Mouse (Mus musculus): ENCODE measurements around the gene Slc34a1. TPM values are rescaled to one million over a fixed set of nuclear protein-coding genes. Genes with fewer than 3 reads are reported as not detected.
A peak's percentile ranks its signal among the peaks of the same experiment; 100 is the strongest.

Slc34a1 gene
- polyA plus RNA-seq, 1 experiment from 2014 or later = 0.06 TPM

GRCm38 (mm10) chr13:55464027-55464884, 66.3 kb downstream of the Slc34a1 start, which contains the start of gene Prr7:
Gene Prr7 (plus strand): TSS chr13:55464267.
- peaks cover 13% of the 10 kb centered on the region; the same call in 1 of the 2 replicates for H3K4me1 ChIP-seq
- peak within 1 kb of the TSS; percentile 60 for H3K27ac ChIP-seq
- H3K27me3 ChIP-seq (replicated peaks) = no peaks in the 10 kb centered on the region
- ATAC-seq (ENCODE audit: insufficient read depth, low FRiP score, low read depth) = peak; percentile 48; the same call in 1 of the 2 replicates
- H3K9ac ChIP-seq = peak within 1 kb of the TSS; percentile 40; the same call in 1 of the 2 replicates
- H3K4me3 ChIP-seq (replicated peaks) = peak within 1 kb of the TSS; percentile 59
- H3K36me3 ChIP-seq = peaks cover 7% of the 10 kb centered on the region
- WGBS = under 1% methylated on average over 72 of the region's 84 CpGs
- H3K4me2 ChIP-seq = peak within 1 kb of the TSS; percentile 98
- no peaks in the 10 kb centered on the region for H3K9me3 ChIP-seq

DNA sequence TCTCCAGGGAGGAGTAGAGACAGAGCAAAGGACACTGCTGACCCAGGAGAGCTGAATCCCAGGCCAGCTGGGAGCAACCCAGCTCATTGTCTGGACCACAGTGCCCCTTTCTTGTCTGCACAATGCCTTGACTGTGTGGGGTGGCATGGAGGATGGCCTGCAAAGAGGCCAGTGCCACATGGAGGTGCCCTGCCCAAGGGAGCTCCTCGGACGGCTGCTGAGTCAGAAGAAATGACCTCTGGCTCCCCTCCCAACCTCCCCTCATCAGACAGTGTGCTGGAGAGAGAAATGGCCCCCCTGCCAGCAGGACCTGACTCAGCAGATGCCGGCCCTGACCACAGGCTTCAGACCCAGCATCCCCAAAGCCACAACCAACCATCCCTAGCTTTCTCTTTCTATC, 67.2 kb downstream of the Slc34a1 start:
- Histone ChIP-seq H3K9ac (no peak overlapping the region), H3K4me3 (replicated peaks) (no peak overlapping the region), H3K27ac (no peak overlapping the region), H3K9me3 (no peaks in the 10 kb centered on the region), H3K4me2 (peak overlapping the region; percentile 98; the same call in 1 of the 2 replicates), H3K4me1 (peaks cover 13% of the 10 kb centered on the region; the same call in 1 of the 2 replicates), H3K36me3 (peaks cover 6% of the 10 kb centered on the region), H3K27me3 (replicated peaks) (no peaks in the 10 kb centered on the region)
- no peak for ATAC-seq (ENCODE audit: insufficient read depth, low FRiP score, low read depth)
- 31% methylated on average over 3 of the region's 3 CpGs for WGBS

Small RNA genes within 50 kb of the gene (microRNA-seq; reads per million reads assigned to microRNA genes)
- 0.58 reads per million for gene Mir6943

Other genes starting within 250 kb of the Slc34a1 start
- 7.6 and 8.4 TPM in 2 replicates for gene Fgfr4, start 245.5 kb upstream of the Slc34a1 start, polyA plus RNA-seq (2015; fragmentation: Nextera tagmentation; extraction: Ambion mirVana)
- 57.0 and 61.1 TPM in 2 replicates for gene Nsd1, start 188.4 kb upstream of the Slc34a1 start, polyA plus RNA-seq (2015; fragmentation: Nextera tagmentation; extraction: Ambion mirVana)
- 447 and 473 TPM in 2 replicates for gene Prelid1, start 77.7 kb upstream of the Slc34a1 start, polyA plus RNA-seq (2015; fragmentation: Nextera tagmentation; extraction: Ambion mirVana)
- 89.8 and 93.2 TPM in 2 replicates for gene Rab24, start 76.2 kb upstream of the Slc34a1 start, polyA plus RNA-seq (2015; fragmentation: Nextera tagmentation; extraction: Ambion mirVana)
- gene Mxd3, start 68.4 kb upstream of the Slc34a1 start, polyA plus RNA-seq (2015; fragmentation: Nextera tagmentation; extraction: Ambion mirVana) = 29.2 and 32.1 TPM in 2 replicates
- gene Lman2, start 35.4 kb upstream of the Slc34a1 start, polyA plus RNA-seq (2015; fragmentation: Nextera tagmentation; extraction: Ambion mirVana) = 114 and 127 TPM in 2 replicates
- gene Rgs14, start 28.5 kb upstream of the Slc34a1 start, polyA plus RNA-seq (2015; fragmentation: Nextera tagmentation; extraction: Ambion mirVana) = 1.3 and 1.5 TPM in 2 replicates
- gene Pfn3, start 17.0 kb downstream of the Slc34a1 start, polyA plus RNA-seq (2015; fragmentation: Nextera tagmentation; extraction: Ambion mirVana) = not detected in 2 replicates
- gene F12, start 28.6 kb downstream of the Slc34a1 start, polyA plus RNA-seq (2015; fragmentation: Nextera tagmentation; extraction: Ambion mirVana) = 2.5 and 6.8 TPM in 2 replicates
- gene Grk6, start 46.9 kb downstream of the Slc34a1 start, polyA plus RNA-seq (2015; fragmentation: Nextera tagmentation; extraction: Ambion mirVana) = 39.1 and 40.7 TPM in 2 replicates
- gene Prr7, start 66.1 kb downstream of the Slc34a1 start, polyA plus RNA-seq (2015; fragmentation: Nextera tagmentation; extraction: Ambion mirVana) = 0.72 and 0.85 TPM in 2 replicates
- gene Dbn1, start 89.9 kb downstream of the Slc34a1 start, polyA plus RNA-seq (2015; fragmentation: Nextera tagmentation; extraction: Ambion mirVana) = 110 and 115 TPM in 2 replicates
- gene Pdlim7, start 115.5 kb downstream of the Slc34a1 start, polyA plus RNA-seq (2015; fragmentation: Nextera tagmentation; extraction: Ambion mirVana) = 198 and 218 TPM in 2 replicates
- 4.3 and 5.3 TPM in 2 replicates for gene Dok3, start 131.1 kb downstream of the Slc34a1 start, polyA plus RNA-seq (2015; fragmentation: Nextera tagmentation; extraction: Ambion mirVana)
- gene Ddx41, start 138.5 kb downstream of the Slc34a1 start, polyA plus RNA-seq (2015; fragmentation: Nextera tagmentation; extraction: Ambion mirVana) = 52.7 and 54.5 TPM in 2 replicates
- gene Fam193b, start 172.9 kb downstream of the Slc34a1 start, polyA plus RNA-seq (2015; fragmentation: Nextera tagmentation; extraction: Ambion mirVana) = 29.1 and 32.1 TPM in 2 replicates
- gene Tmed9, start 175.5 kb downstream of the Slc34a1 start, polyA plus RNA-seq (2015; fragmentation: Nextera tagmentation; extraction: Ambion mirVana) = 150 and 156 TPM in 2 replicates
- gene B4galt7, start 201.7 kb downstream of the Slc34a1 start, polyA plus RNA-seq (2015; fragmentation: Nextera tagmentation; extraction: Ambion mirVana) = 24.6 and 26.3 TPM in 2 replicates
- 49.2 and 53.0 TPM in 2 replicates for gene Caml, start 224.8 kb downstream of the Slc34a1 start, polyA plus RNA-seq (2015; fragmentation: Nextera tagmentation; extraction: Ambion mirVana)
- 31.6 and 33.5 TPM in 2 replicates for gene Ddx46, start 236.8 kb downstream of the Slc34a1 start, polyA plus RNA-seq (2015; fragmentation: Nextera tagmentation; extraction: Ambion mirVana)